18 mouse cellular contexts compared by ENCODE assay signal in genomic region chr4:137642101-137642500, GRCm38 (mm10). TPM values are rescaled to one million over a fixed set of nuclear protein-coding genes. Genes with fewer than 3 reads are reported as not detected.
DNase-seq lines count a peak whose midpoint lies in the region; ATAC-seq and TF ChIP-seq lines count a peak whose summit lies in the region.
"Had no signal": no experiment of that assay in that cellular context is flagged by ENCODE, and none has a peak within 500 bp of the region (broad histone marks: within the 10 kb centered on the region; RNA-seq: fewer than 3 reads in every experiment).

No protein-coding gene starts in this region.

- H3K27ac ChIP-seq in kidney, postnatal 0 days, result peak overlapping the region; percentile 62
- peak overlapping the region; percentile 84 for H3K27ac ChIP-seq in embryonic fibroblast, embryonic 13.5 days (ENCODE audit: insufficient read depth, low read length)
- H3K27ac ChIP-seq in liver, embryonic 15.5 days (replicated peaks), result peak overlapping the region; percentile 48
- peak overlapping the region; percentile 66 for H3K27ac ChIP-seq in stomach, embryonic 16.5 days (ENCODE audit: low read length)
- H3K27ac ChIP-seq: embryonic facial prominence, embryonic 10.5 days; heart, embryonic 10.5 days; hindbrain, embryonic 13.5 days; midbrain, embryonic 10.5 days; neural tube, embryonic 13.5 days had no signal

- no peak for DNase-seq in kidney, postnatal 0 days (ENCODE audit: low spot score)
- no peak for DNase-seq in kidney, adult 18-20 months
- DNase-seq in adrenal gland, adult 2 months, result no peak
- no peak for DNase-seq in urinary bladder, postnatal 10 days (ENCODE audit: low spot score)
- DNase-seq: B cell, adult 2 months; gastrocnemius, postnatal 36 days; heart, postnatal 10 days; kidney, adult 9 months had no signal

- no peak overlapping the region for H3K4me2 ChIP-seq in kidney, postnatal 0 days (ENCODE audit: low read length)
- no peak overlapping the region for H3K4me2 ChIP-seq in liver, embryonic 15.5 days
- H3K4me2 ChIP-seq in stomach, embryonic 16.5 days (ENCODE audit: low read depth, low read length), result no peak overlapping the region
- H3K4me2 ChIP-seq: hindbrain, embryonic 13.5 days; neural tube, embryonic 13.5 days had no signal

- no peak for TF ChIP-seq CTCF in kidney, postnatal 0 days (IDR thresholded peaks at IDR 0.05; ENCODE audit: low read depth)
- no peak for TF ChIP-seq CTCF in embryonic fibroblast, embryonic 13.5 days (IDR thresholded peaks at IDR 0.05; ENCODE audit: borderline replicate concordance, insufficient read depth, low read length)

- no peak; the same call in 1 of the 2 replicates for ATAC-seq in kidney, postnatal 0 days (replicated peaks; ENCODE audit: low FRiP score, low read depth)
- ATAC-seq in liver, embryonic 15.5 days (ENCODE audit: insufficient read depth), result no peak
- ATAC-seq in stomach, embryonic 16.5 days (ENCODE audit: insufficient read depth, low FRiP score), result peak; percentile 80; the same call in 1 of the 2 replicates
- ATAC-seq: forebrain, embryonic 14.5 days had no signal

- WGBS in kidney, postnatal 0 days, result 25% methylated on average over 2 of the region's 2 CpGs
- 68% methylated on average over 2 of the region's 2 CpGs for WGBS in liver, embryonic 15.5 days (ENCODE audit: insufficient replicate concordance)
- 60% methylated on average over 2 of the region's 2 CpGs for WGBS in stomach, embryonic 16.5 days

- no peaks in the 10 kb centered on the region for H3K4me1 ChIP-seq in kidney, postnatal 0 days (replicated peaks; ENCODE audit: insufficient read depth, low read length)
- peaks cover 20% of the 10 kb centered on the region for H3K4me1 ChIP-seq in embryonic fibroblast, embryonic 13.5 days (ENCODE audit: control insufficient read depth, insufficient read depth, low read length)
- peaks cover 19% of the 10 kb centered on the region for H3K4me1 ChIP-seq in liver, embryonic 15.5 days (replicated peaks)
- H3K4me1 ChIP-seq in stomach, embryonic 16.5 days (ENCODE audit: control insufficient read depth, insufficient read depth, low read length), result peaks cover 5% of the 10 kb centered on the region; the same call in 1 of the 2 replicates
- H3K4me1 ChIP-seq: embryonic facial prominence, embryonic 10.5 days; heart, embryonic 10.5 days; hindbrain, embryonic 13.5 days; neural tube, embryonic 13.5 days had no signal

- H3K27me3 ChIP-seq in kidney, postnatal 0 days (ENCODE audit: insufficient read depth, low read length), result no peaks in the 10 kb centered on the region
- H3K27me3 ChIP-seq in liver, embryonic 15.5 days, result no peaks in the 10 kb centered on the region
- no peaks in the 10 kb centered on the region for H3K27me3 ChIP-seq in stomach, embryonic 16.5 days (ENCODE audit: control insufficient read depth, insufficient read depth, low read length)
- H3K27me3 ChIP-seq: hindbrain, embryonic 13.5 days; neural tube, embryonic 13.5 days had no signal

- TF ChIP-seq POLR2A in embryonic fibroblast, embryonic 13.5 days (IDR thresholded peaks at IDR 0.05; ENCODE audit: low read depth, low read length), result no peak

- H3K9me3 ChIP-seq in kidney, postnatal 0 days (replicated peaks; ENCODE audit: low read length), result no peaks in the 10 kb centered on the region
- no peaks in the 10 kb centered on the region for H3K9me3 ChIP-seq in liver, embryonic 15.5 days (replicated peaks)
- H3K9me3 ChIP-seq in stomach, embryonic 16.5 days (replicated peaks; ENCODE audit: control insufficient read depth, low read length), result no peaks in the 10 kb centered on the region
- H3K9me3 ChIP-seq: embryonic facial prominence, embryonic 10.5 days; heart, embryonic 10.5 days; hindbrain, embryonic 13.5 days; midbrain, embryonic 10.5 days; neural tube, embryonic 13.5 days had no signal

- H3K4me3 ChIP-seq in kidney, postnatal 0 days (replicated peaks; ENCODE audit: low read depth, low read length), result no peak overlapping the region
- no peak overlapping the region for H3K4me3 ChIP-seq in embryonic fibroblast, embryonic 13.5 days (ENCODE audit: insufficient read depth, low read length)
- no peak overlapping the region for H3K4me3 ChIP-seq in liver, embryonic 15.5 days (replicated peaks)
- no peak overlapping the region for H3K4me3 ChIP-seq in stomach, embryonic 16.5 days (replicated peaks; ENCODE audit: low read length)
- H3K4me3 ChIP-seq: embryonic facial prominence, embryonic 10.5 days; erythroblast, embryonic 14.5 days; heart, embryonic 10.5 days; hindbrain, embryonic 13.5 days; midbrain, embryonic 10.5 days; neural tube, embryonic 13.5 days had no signal

- H3K9ac ChIP-seq in kidney, postnatal 0 days (ENCODE audit: low read depth, low read length), result no peak overlapping the region
- H3K9ac ChIP-seq in liver, embryonic 15.5 days, result no peak overlapping the region
- no peak overlapping the region for H3K9ac ChIP-seq in stomach, embryonic 16.5 days (ENCODE audit: low read length)
- H3K9ac ChIP-seq: hindbrain, embryonic 13.5 days; neural tube, embryonic 13.5 days had no signal

- H3K36me3 ChIP-seq in kidney, postnatal 0 days (ENCODE audit: insufficient read depth, low read length), result peaks cover 62% of the 10 kb centered on the region
- peaks cover 95% of the 10 kb centered on the region for H3K36me3 ChIP-seq in liver, embryonic 15.5 days (replicated peaks)
- peaks cover 25% of the 10 kb centered on the region for H3K36me3 ChIP-seq in stomach, embryonic 16.5 days (ENCODE audit: control insufficient read depth, insufficient read depth, low read length)

RNA-seq across cellular contexts. Expression of gene Rap1gap, which starts 22.4 kb away (rescaled TPM):
- polyA plus RNA-seq in kidney, postnatal 0 days (2015; fragmentation: Nextera tagmentation; extraction: Ambion mirVana), result 28.5 and 30.6 TPM in 2 replicates
- 6.8 and 6.9 TPM in 2 replicates for polyA plus RNA-seq in embryonic fibroblast, embryonic 13.5 days (2011; ENCODE audit: insufficient read length, low read depth, missing spikeins)
- 2.0 and 3.8 TPM in 2 replicates for polyA plus RNA-seq in liver, embryonic 15.5 days (2015; fragmentation: Nextera tagmentation; extraction: Ambion mirVana)
- polyA plus RNA-seq in stomach, embryonic 16.5 days (2015; fragmentation: Nextera tagmentation; extraction: Ambion mirVana), result 58.1 and 64.6 TPM in 2 replicates
- 100 to 1,000 TPM; 119 to 172 TPM for total RNA-seq in adrenal gland, adult 2 months (2021)
- 489 and 541 TPM in 2 replicates for polyA plus RNA-seq in adrenal gland, adult 2 months (2012; rRNA removed)

RNA-seq across cellular contexts. Expression of gene Usp48, which starts 48.5 kb away (rescaled TPM):
- 40.4 and 49.2 TPM in 2 replicates for polyA plus RNA-seq in kidney, postnatal 0 days (2015; fragmentation: Nextera tagmentation; extraction: Ambion mirVana)
- 88.4 and 109 TPM in 2 replicates for polyA plus RNA-seq in embryonic fibroblast, embryonic 13.5 days (2011; ENCODE audit: insufficient read length, low read depth, missing spikeins)
- 27.1 and 27.5 TPM in 2 replicates for polyA plus RNA-seq in liver, embryonic 15.5 days (2015; fragmentation: Nextera tagmentation; extraction: Ambion mirVana)
- polyA plus RNA-seq in stomach, embryonic 16.5 days (2015; fragmentation: Nextera tagmentation; extraction: Ambion mirVana), result 55.8 and 58.3 TPM in 2 replicates
- total RNA-seq in adrenal gland, adult 2 months (2021), result 100 to 1,000 TPM; 100 to 101 TPM
- 52.2 and 58.9 TPM in 2 replicates for polyA plus RNA-seq in adrenal gland, adult 2 months (2012; rRNA removed)
